Mouse (Mus musculus): ENCODE data around the gene Cdk12.

DNA sequence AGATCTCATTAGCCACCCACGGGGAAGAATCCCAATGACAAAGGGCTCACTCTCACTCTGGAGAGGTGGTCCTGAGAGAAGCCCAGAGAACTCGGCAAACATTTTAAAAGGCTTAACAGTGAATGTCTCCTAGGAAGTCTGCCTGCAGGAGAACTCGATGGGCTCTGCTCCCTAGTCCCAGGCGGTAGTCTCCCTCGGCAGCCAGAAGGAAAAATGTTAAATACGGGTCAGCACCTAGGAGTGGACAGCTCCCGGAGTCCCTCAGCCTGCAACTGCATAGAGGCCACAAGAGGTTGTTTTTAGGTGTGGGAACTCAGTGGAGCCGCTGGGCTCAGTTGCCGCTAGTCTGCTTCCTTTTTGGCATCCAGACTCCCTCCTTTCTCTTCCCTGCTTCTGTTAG, 121.1 kb downstream of the Cdk12 start:
- TF ChIP-seq TAL1 (IDR thresholded peaks at IDR 0.05; ENCODE audit: low read length) (no peak), GATA1 (IDR thresholded peaks at IDR 0.05; ENCODE audit: low read length) (no peak)

Measured in erythroblast, embryonic 14.5 days (primary cell).